Mouse (Mus musculus): Measurements from ENCODE around the gene Fmnl2.
A peak's percentile ranks its signal among the peaks of the same experiment; 100 is the strongest.

Gene Fmnl2

DNA sequence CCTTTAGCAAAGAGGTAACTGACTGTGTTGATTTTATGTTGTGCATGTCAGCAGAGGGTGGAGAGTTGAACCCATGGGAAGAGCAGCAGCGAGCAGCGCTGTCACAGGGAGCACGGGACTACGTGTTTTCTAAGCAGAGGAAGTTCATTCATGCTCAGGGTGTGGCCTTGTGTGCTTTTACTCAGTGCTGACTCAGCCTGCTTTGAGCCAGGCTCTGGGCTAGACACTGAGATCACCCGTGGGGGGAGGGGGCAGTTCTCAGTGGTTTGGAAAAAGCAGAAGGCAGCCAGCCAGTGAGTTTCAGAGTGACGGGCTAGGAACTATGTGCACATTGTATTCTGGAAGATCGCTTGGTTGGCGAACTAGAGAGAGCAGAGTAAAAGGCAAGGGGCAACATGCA is 97.4 kb downstream of the Fmnl2 start:
- peak; percentile 87 to 91 for DNase-seq (ENCODE audit: low spot score in 2 of 2)

DNA sequence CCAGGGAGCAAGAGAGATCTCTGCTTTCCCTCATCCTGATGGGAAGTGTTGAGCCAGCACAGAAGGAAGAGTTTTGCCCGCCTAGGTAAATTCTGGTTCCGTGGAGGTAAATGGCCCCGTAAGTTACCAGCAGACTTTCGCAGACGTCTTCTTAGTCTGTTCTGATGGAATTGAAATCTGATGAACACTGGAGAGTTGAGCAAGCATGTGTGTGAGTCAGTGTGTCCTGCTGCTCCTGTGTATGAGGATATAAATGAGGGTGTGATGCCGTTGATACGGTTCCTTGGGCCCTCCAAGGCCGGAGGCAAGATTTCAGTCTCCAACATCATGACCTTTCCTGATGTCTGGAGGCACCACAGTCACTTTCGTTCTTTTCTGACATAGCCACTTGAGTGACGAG is 98.2 kb downstream of the Fmnl2 start:
- no peak for DNase-seq (ENCODE audit: low spot score in 2 of 2)

- DNase-seq (ENCODE audit: low spot score in 2 of 2) = no peak
Measured at GRCm38 (mm10) chr2:52957771-52958534, 100.3 kb downstream of the Fmnl2 start.

- DNase-seq (ENCODE audit: low spot score in 2 of 2) = peak; percentile 55 to 72
Measured at GRCm38 (mm10) chr2:52958535-52959290, 101.1 kb downstream of the Fmnl2 start.

- no peak for DNase-seq (ENCODE audit: low spot score in 2 of 2)
Measured at GRCm38 (mm10) chr2:52959291-52959621, 101.6 kb downstream of the Fmnl2 start.

DNA sequence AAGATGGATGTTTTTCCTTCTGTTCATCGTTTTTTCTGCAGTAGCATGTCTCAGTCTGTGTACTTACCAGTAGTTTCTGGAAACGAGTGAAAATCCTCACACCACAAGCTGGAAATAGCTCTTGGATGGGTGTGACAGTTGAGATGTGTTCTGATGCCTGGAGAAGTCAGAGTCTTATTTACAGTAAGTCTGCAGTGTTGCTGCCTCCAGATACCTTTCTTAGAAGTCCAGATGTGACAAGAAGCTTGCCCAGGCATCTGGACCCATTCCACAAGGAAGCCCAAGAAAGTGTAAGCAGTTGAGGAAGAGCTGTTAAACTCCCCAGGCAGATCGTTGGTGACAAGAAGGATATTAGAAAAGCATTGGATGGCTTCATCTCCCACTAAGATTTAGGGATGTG is 102.3 kb downstream of the Fmnl2 start:
- no peak for DNase-seq (ENCODE audit: low spot score in 2 of 2)

GRCm38 (mm10) chr2:52960697-52961096 is 103.0 kb downstream of the Fmnl2 start:
- peak in 1 of 2 experiments; percentile 52 for DNase-seq (ENCODE audit: low spot score in 2 of 2)

DNA sequence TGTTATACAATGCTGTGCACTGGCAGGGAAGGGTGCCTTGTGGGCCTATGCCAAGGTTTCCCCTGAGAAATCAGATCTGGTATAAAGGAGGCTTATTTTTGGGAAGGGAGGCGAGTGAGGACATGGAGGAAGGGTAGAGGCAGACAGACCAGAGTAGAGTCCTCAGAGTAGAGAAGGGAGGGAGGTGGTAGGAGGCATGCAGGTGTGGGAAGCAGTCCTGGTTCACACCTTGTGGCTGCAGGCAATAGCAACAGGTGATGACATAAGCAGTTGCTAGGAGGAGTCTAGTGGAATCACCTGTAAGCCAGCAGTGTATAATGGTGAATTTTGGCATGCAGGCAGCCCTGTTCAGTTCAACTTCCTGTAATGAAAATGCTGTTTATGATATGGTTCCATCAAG is 105.8 kb downstream of the Fmnl2 start:
- DNase-seq (ENCODE audit: low spot score in 2 of 2) = no peak

- no peak for DNase-seq (ENCODE audit: low spot score in 2 of 2)
Measured at GRCm38 (mm10) chr2:52964386-52964928, 106.8 kb downstream of the Fmnl2 start.

DNA sequence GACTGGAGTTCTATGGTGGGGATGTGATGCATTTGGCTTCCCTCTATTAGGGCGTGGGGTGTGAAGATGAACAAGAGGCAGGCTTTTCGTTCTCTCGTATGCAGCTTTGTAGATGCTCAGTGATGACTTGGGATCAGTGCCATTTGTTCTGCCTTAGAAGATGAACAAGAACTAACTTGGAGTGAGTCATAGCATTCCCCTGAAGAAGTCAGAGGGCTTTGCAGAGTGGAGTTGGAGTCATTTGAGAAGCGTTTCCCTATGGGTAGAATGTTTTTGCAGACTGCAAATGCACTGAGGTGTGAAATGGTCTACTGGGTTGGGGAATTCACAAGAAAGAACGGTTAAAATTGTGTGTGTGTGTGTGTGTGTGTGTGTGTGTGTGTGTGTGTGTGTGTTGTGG is 108.6 kb downstream of the Fmnl2 start:
- DNase-seq (ENCODE audit: low spot score in 2 of 2) = no peak

GRCm38 (mm10) chr2:52966820-52967460 is 109.3 kb downstream of the Fmnl2 start:
- no peak for DNase-seq (ENCODE audit: low spot score in 2 of 2)

DNA sequence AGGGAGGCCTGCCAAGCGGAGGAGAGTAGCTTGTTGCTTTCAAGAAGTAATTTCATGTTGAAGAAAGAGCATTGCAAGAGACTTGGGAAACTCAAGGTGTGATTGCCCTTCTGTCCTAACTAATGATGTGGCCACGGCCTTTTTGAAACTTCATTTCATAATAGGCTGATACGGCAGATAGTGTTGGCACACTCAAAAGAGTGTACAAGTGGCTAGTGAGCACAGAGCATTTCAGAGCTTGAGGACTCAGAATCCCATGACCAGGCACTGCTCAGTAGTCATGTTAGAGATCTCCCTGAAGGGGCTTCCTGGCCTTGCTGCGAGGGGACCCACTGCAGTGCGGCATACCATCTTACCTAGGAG is 109.8 kb downstream of the Fmnl2 start:
- no peak for DNase-seq (ENCODE audit: low spot score in 2 of 2)

- no peak for DNase-seq (ENCODE audit: low spot score in 2 of 2)
Measured at GRCm38 (mm10) chr2:52968884-52969283, 111.2 kb downstream of the Fmnl2 start.

DNA sequence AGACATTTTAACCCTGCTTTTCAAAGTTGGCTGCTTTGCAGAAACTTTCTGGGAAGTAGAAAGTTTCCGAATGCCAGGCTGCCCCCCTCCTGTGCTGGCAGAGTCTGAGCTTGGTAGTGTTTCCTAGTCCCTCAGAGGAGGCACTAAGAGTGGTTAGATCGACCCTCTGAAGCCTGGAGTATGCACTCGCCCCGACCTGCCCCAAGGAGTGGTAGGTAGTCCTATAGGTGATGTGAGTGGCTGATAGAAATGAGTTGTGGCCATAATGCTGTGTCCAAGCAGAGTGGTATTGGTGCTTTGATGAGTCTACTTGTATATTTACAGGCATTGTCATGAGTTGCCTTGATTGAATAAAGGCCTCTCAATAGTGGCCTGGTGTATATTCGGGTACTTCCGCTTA is 116.4 kb downstream of the Fmnl2 start:
- DNase-seq (ENCODE audit: low spot score in 2 of 2) = no peak

DNA sequence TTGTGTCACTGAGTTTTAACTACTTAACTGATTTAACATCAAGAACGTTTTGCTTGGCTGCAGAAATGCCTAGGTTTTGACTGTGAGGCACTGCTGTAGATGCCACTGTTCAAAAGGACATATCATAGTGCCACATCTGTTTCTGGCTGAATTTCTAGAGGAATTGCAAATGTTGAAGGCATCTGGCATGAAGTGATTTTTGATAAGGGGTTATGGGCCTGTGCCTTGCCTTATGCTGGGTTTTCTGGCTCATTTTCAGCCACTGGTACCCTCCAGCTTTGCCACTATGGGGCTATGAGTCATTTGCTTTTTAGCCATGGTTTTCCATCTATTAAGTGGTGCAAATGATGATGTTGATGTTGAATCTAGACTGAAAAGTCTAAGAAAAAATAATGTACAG is 117.1 kb downstream of the Fmnl2 start:
- no peak for DNase-seq (ENCODE audit: low spot score in 2 of 2)

DNA sequence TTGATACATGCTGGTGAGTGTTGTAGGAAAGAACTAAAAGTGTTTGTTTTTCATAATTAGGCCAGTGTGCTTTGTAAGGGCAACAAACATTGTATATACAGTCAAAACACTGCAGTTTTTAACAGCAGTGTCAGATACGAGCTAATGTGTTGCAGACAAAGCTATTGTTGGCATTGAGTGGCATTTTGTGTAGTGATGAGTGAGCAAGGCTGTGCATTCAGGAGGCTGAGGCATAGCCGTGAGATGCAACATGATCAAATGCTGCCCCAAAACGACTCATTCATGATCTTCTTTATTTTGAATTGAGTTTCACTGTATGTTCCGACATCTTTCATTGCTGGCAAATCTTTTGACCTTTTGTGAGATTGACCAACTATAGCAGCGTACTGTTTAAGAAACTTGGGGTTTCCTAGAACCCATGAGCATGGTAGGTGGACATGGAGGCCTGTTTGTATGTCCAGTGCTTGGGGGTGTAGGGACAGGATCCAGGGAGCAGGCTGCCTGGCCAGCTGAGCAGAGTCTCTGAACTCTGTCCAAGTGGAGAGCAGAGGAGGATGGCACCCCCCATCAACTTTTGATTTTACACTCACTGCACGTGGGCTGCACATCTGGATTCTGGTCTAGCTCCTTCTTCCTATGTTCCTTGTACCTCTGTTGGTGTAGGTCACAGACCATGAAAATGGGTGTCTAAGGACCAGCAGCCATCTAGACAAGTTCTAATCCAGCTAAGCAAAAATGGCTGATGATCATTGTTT is 120.4 kb downstream of the Fmnl2 start:
- no peak for DNase-seq (ENCODE audit: low spot score in 2 of 2)

- DNase-seq (ENCODE audit: low spot score in 2 of 2) = no peak
Measured at GRCm38 (mm10) chr2:52978796-52979195, 121.1 kb downstream of the Fmnl2 start.

DNA sequence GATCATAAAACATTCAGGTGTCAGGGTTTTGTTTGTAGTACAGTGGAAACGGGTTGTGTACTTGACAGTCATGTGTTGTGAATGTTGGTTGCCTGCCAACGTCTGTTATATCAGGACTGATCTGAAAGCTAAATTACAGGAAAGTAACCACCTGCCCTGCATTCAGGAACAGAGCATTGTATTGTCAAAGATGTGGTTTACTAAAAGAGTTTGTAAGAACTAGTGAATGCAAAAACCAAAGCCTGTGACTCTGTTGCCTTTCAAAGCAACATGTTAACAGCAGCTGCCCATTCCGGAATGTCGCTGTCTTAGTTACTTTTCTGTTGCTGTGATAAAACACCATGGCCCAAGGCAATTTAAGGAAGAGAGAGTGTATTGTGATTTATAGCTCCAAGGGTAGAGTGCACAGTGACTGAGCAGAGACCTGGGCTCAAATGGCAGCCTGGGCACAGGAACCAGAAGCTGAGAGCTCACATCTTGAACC is 121.7 kb downstream of the Fmnl2 start:
- DNase-seq (ENCODE audit: low spot score in 2 of 2) = no peak

- no peak for DNase-seq (ENCODE audit: low spot score in 2 of 2)
Measured at GRCm38 (mm10) chr2:52981126-52981525, 123.5 kb downstream of the Fmnl2 start.

DNA sequence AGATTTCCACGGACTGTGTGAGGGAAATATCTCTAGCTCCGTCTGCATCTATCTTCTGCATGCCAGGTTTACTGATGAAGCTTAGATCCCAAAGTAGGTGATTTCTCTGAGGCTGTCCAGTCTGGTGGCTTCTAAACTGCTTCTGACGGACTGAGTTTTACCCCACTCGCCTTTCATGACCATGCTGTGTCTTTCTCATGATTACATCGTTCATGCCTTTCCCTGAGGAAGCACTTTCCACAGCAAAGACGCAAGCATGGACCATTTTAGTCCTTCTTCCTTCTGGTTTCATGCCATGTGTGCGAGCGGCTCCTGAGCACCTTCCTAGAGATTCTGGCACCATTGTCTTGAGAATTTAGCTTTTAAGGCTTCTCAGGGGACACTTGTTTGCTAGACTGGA is 123.9 kb downstream of the Fmnl2 start:
- no peak for DNase-seq (ENCODE audit: low spot score in 2 of 2)

DNA sequence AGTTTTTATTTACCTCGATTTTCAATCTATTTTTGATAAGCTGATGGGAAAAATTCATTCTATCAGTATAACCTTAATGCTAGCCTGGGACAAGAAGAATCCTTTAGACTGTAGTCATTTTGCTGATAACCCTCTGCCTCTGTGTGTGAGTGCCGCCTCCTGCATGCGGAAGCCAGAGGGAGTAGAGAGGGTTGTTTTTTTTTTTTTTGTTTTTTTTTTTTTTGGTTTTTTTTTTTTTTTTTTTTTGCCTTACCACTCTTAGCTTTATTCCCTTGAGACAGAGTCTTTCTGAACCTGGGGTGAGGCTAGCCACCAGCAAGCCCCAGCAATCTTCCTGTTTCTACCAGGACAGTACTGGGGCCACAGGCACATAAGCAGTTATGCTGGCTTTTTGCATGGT is 124.8 kb downstream of the Fmnl2 start:
- DNase-seq (ENCODE audit: low spot score in 2 of 2) = no peak

GRCm38 (mm10) chr2:52984556-52984955 is 126.9 kb downstream of the Fmnl2 start:
- no peak for DNase-seq (ENCODE audit: low spot score in 2 of 2)

All from heart, adult 9 months (tissue).